Mouse (Mus musculus): ENCODE measurements around the gene Etnk1.

DNA sequence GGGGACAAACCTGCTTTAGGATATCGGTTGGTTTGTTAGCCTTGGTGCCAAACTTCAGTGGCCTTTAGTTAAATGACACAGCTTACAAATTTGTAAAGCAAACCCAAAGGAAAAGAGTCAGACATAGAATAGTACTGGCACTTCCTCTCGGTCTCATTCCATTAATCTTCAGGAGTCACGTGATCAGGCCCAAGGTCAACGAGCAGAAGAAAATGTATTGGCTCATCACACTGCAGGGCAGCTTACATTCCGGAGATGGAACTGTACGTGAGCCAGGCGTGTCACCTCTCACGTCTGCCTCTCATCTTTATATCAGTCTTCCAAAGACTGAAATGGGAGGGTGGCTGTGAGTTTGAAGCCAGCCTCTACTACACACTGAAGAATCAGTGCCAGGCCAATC, 62.9 kb downstream of the Etnk1 start:
- TF ChIP-seq CTCF (IDR thresholded peaks at IDR 0.05; ENCODE audit: low read depth) (no peak), EP300 (IDR thresholded peaks at IDR 0.05; ENCODE audit: low read depth) (no peak)
